Mouse (Mus musculus) hindbrain, embryonic 14.5 days (tissue): ENCODE measurements around the gene Smim13. TPM values are rescaled to one million over a fixed set of nuclear protein-coding genes. Genes with fewer than 3 reads are reported as not detected.
"Not testable (repeated sequence)": the region's sequence is repeated elsewhere in the genome, so short reads cannot be mapped to it uniquely, and the experiment has no call there.

Source experiments
- ATAC-seq: fragments of 200-750 bp; cut with Nextera tagmentation; 2 replicates; pipeline ENCODE4 v1.8.0; 2017; ENCODE audit warnings: moderate number of reproducible peaks, mild to moderate bottlenecking, moderate TSS enrichment, moderate library complexity; ENCODE audit not compliant: low FRiP score
- DNase-seq: peaks from one replicate; pipeline ENCODE4 v3.0.0-alpha.2; 2015; ENCODE audit warnings: low spot score
- H3K27ac ChIP-seq: fragments of 300-500 bp; sonication (generic); 2 replicates; pipeline ENCODE4 v1.5.1; 2014; ENCODE audit warnings: mild to moderate bottlenecking, moderate library complexity
- H3K27me3 ChIP-seq: fragments of 300-500 bp; sonication (generic); 2 replicates; pipeline ENCODE4 v1.6.1; 2014; ENCODE audit warnings: mild to moderate bottlenecking, low read length, mixed read lengths; ENCODE audit not compliant: control insufficient read depth, insufficient read depth
- H3K36me3 ChIP-seq: fragments of 300-500 bp; sonication (generic); replicated peaks from 2 replicates; pipeline ENCODE4 v1.6.1; 2014; ENCODE audit not compliant: control insufficient read depth, insufficient read depth
- H3K4me1 ChIP-seq: fragments of 300-500 bp; sonication (generic); replicated peaks from 2 replicates; pipeline ENCODE4 v1.6.1; 2014; ENCODE audit warnings: antibody characterized with exemption, low read length, mixed read lengths; ENCODE audit not compliant: control insufficient read depth, insufficient read depth
- H3K4me2 ChIP-seq: fragments of 300-500 bp; sonication (generic); replicated peaks from 2 replicates; pipeline ENCODE4 v1.6.1; 2014; ENCODE audit warnings: mild to moderate bottlenecking, moderate library complexity
- H3K4me3 ChIP-seq: fragments of 300-500 bp; sonication (generic); replicated peaks from 2 replicates; pipeline ENCODE4 v1.5.1; 2014; ENCODE audit warnings: mild to moderate bottlenecking, low read length
- H3K9ac ChIP-seq: fragments of 300-500 bp; sonication (generic); 2 replicates; pipeline ENCODE4 v1.6.1; 2014
- H3K9me3 ChIP-seq: fragments of 300-500 bp; sonication (generic); 2 replicates; pipeline ENCODE4 v1.6.1; 2016; ENCODE audit warnings: low read length; ENCODE audit not compliant: control insufficient read depth
- WGBS: fragments of 180-500 bp; shearing (Covaris S2); extraction: QIAGEN DNeasy Blood & Tissue Kit; methylation state at CpG from one replicate; pipeline ENCODE4 v1.1.7; 2014; 5-methylcytosine and 5-hydroxymethylcytosine counted together
- polyA plus RNA-seq: library from polyadenylated mRNA; unstranded; fragments of >200 nt; fragmentation: Nextera tagmentation; extraction: Ambion mirVana; gene quantifications from 2 replicates; pipeline ENCODE4 v1.2.1, GENCODE M21; 2014

Smim13 gene
- polyA plus RNA-seq: 28.9 and 37.8 TPM in 2 replicates

GRCm38 (mm10) chr13:41249538-41250317 lies at the start of gene Smim13:
TSS of gene Smim13 (plus strand) at chr13:41249844.
- DNase-seq (peak; percentile 95), ATAC-seq (peak; percentile 98)
- H3K9ac ChIP-seq: peak within 1 kb of the TSS; percentile 88
- peak within 1 kb of the TSS; percentile 77 for H3K4me2 ChIP-seq
- H3K27ac ChIP-seq: peak within 1 kb of the TSS; percentile 92
- H3K9me3 ChIP-seq: no peaks in the 10 kb centered on the region
- H3K27me3 ChIP-seq: no peaks in the 10 kb centered on the region
- H3K4me3 ChIP-seq: peak within 1 kb of the TSS; percentile 90
- 0 out of 2 replicates have a peak, but pooled peaks cover 16% of the 10 kb centered on the region for H3K4me1 ChIP-seq
- no peaks in the 10 kb centered on the region for H3K36me3 ChIP-seq
- WGBS: under 1% methylated on average over 65 of the region's 78 CpGs

GRCm38 (mm10) chr13:41200861-41201260 lies 48.8 kb upstream of the Smim13 start:
- no peaks in the 10 kb centered on the region for H3K9me3 ChIP-seq
- 60% methylated on average over 2 of the region's 2 CpGs for WGBS
- no peak overlapping the region for H3K27ac ChIP-seq
- DNase-seq (no peak), ATAC-seq (no peak)
- no peaks in the 10 kb centered on the region for H3K27me3 ChIP-seq
- H3K4me3 ChIP-seq: no peak overlapping the region
- no peak overlapping the region for H3K9ac ChIP-seq
- H3K4me2 ChIP-seq: no peak overlapping the region
- H3K36me3 ChIP-seq: no peaks in the 10 kb centered on the region
- H3K4me1 ChIP-seq: peaks cover 3% of the 10 kb centered on the region

GRCm38 (mm10) chr13:41203289-41203688 lies 46.4 kb upstream of the Smim13 start:
- Histone ChIP-seq H3K9me3 (no peaks in the 10 kb centered on the region), H3K4me3 (no peak overlapping the region), H3K9ac (no peak overlapping the region), H3K36me3 (no peaks in the 10 kb centered on the region), H3K27ac (no peak overlapping the region), H3K27me3 (no peaks in the 10 kb centered on the region), H3K4me2 (no peak overlapping the region), H3K4me1 (peaks cover 3% of the 10 kb centered on the region)
- 42% methylated on average over 7 of the region's 7 CpGs for WGBS
- no peak for ATAC-seq
- no peak for DNase-seq

GRCm38 (mm10) chr13:41203691-41204090 lies 46.0 kb upstream of the Smim13 start:
- Histone ChIP-seq H3K4me2 (no peak overlapping the region), H3K4me1 (peaks cover 3% of the 10 kb centered on the region), H3K27ac (no peak overlapping the region), H3K4me3 (no peak overlapping the region), H3K9me3 (no peaks in the 10 kb centered on the region), H3K27me3 (no peaks in the 10 kb centered on the region), H3K9ac (no peak overlapping the region), H3K36me3 (no peaks in the 10 kb centered on the region)
- ATAC-seq (no peak), DNase-seq (no peak)
- WGBS: 55% methylated on average over 9 of the region's 9 CpGs

- H3K27me3 ChIP-seq, DNase-seq, ATAC-seq, H3K9me3 ChIP-seq, H3K27ac ChIP-seq, H3K4me2 ChIP-seq, H3K9ac ChIP-seq, H3K36me3 ChIP-seq, H3K4me1 ChIP-seq, H3K4me3 ChIP-seq: not testable (repeated sequence)
These were observed 44.1 kb upstream of the Smim13 start for GRCm38 (mm10) chr13:41205568-41205967.

- peaks cover 3% of the 10 kb centered on the region for H3K4me1 ChIP-seq
- no peaks in the 10 kb centered on the region for H3K27me3 ChIP-seq
- no peaks in the 10 kb centered on the region for H3K9me3 ChIP-seq
- no peak overlapping the region for H3K4me3 ChIP-seq
- H3K4me2 ChIP-seq: no peak overlapping the region
- 95% methylated on average over 5 of the region's 5 CpGs for WGBS
- H3K36me3 ChIP-seq: no peaks in the 10 kb centered on the region
- ATAC-seq: no peak
- no peak overlapping the region for H3K27ac ChIP-seq
- no peak for DNase-seq
- H3K9ac ChIP-seq: no peak overlapping the region
These were observed 43.4 kb upstream of the Smim13 start for GRCm38 (mm10) chr13:41206241-41206640.

GRCm38 (mm10) chr13:41211276-41211675 lies 38.4 kb upstream of the Smim13 start:
- no peak overlapping the region for H3K27ac ChIP-seq
- no peak for ATAC-seq
- no peaks in the 10 kb centered on the region for H3K4me1 ChIP-seq

GRCm38 (mm10) chr13:41212558-41213322 lies 36.9 kb upstream of the Smim13 start:
- Histone ChIP-seq H3K4me3 (no peak overlapping the region), H3K27me3 (no peaks in the 10 kb centered on the region), H3K4me1 (0 out of 2 replicates have a peak, but pooled peaks cover 3% of the 10 kb centered on the region), H3K4me2 (no peak overlapping the region), H3K9ac (no peak overlapping the region), H3K27ac (no peak overlapping the region), H3K36me3 (no peaks in the 10 kb centered on the region), H3K9me3 (no peaks in the 10 kb centered on the region)
- DNase-seq (no peak), ATAC-seq (no peak)
- 79% methylated on average over 6 of the region's 6 CpGs for WGBS

More at GRCm38 (mm10) chr13:41211276-41211675, 38.4 kb upstream of the Smim13 start:
- H3K4me3 ChIP-seq: no peak overlapping the region
- 78% methylated on average over 4 of the region's 4 CpGs for WGBS
- no peak overlapping the region for H3K4me2 ChIP-seq
- no peak for DNase-seq
- no peaks in the 10 kb centered on the region for H3K36me3 ChIP-seq
- H3K27me3 ChIP-seq: no peaks in the 10 kb centered on the region
- no peaks in the 10 kb centered on the region for H3K9me3 ChIP-seq
- H3K9ac ChIP-seq: no peak overlapping the region

- DNase-seq: no peak
- Histone ChIP-seq H3K9ac (no peak overlapping the region), H3K4me3 (no peak overlapping the region), H3K36me3 (no peaks in the 10 kb centered on the region), H3K27ac (no peak overlapping the region), H3K4me1 (peaks cover 11% of the 10 kb centered on the region), H3K9me3 (peaks cover 2% of the 10 kb centered on the region; the same call in 1 of the 2 replicates), H3K27me3 (no peaks in the 10 kb centered on the region), H3K4me2 (no peak overlapping the region)
- 92% methylated on average over 6 of the region's 6 CpGs for WGBS
- no peak for ATAC-seq
These were observed 34.0 kb upstream of the Smim13 start for GRCm38 (mm10) chr13:41215669-41216068.
